Mouse (Mus musculus) layer of hippocampus, postnatal 36 days (tissue): ENCODE measurements around the gene Ildr2. TPM values are rescaled to one million over a fixed set of nuclear protein-coding genes. Genes with fewer than 3 reads are reported as not detected.

ENCODE experiments used
- DNase-seq, 2 experiments: peaks; one replicate each; pipeline ENCODE4 v3.0.0; 2022
- total RNA-seq, 2 experiments: library from RNA; stranded (reverse); gene quantifications; 2 replicates each; pipeline ENCODE4 v1.2.3; 2021

The Ildr2 gene
- total RNA-seq, 2 experiments from 2014 or later = 66.1 to 69.9 TPM

- DNase-seq = no peak
These were observed 30.5 kb downstream of the Ildr2 start for GRCm38 (mm10) chr1:166284390-166284789.

- no peak for DNase-seq
These were observed 32.3 kb downstream of the Ildr2 start for GRCm38 (mm10) chr1:166286231-166286630.

- DNase-seq = no peak
These were observed 36.6 kb downstream of the Ildr2 start for GRCm38 (mm10) chr1:166290562-166290961.

- no peak for DNase-seq
These were observed 39.1 kb downstream of the Ildr2 start for GRCm38 (mm10) chr1:166293086-166293485.

- DNase-seq = no peak
These were observed 41.6 kb downstream of the Ildr2 start for GRCm38 (mm10) chr1:166295548-166295947.

- DNase-seq = no peak
These were observed 42.4 kb downstream of the Ildr2 start for GRCm38 (mm10) chr1:166296371-166296770.

- no peak for DNase-seq
These were observed 43.0 kb downstream of the Ildr2 start for GRCm38 (mm10) chr1:166296971-166297370.

GRCm38 (mm10) chr1:166297499-166298111, 43.7 kb downstream of the Ildr2 start:
- no peak for DNase-seq

- no peak for DNase-seq
These were observed 44.9 kb downstream of the Ildr2 start for GRCm38 (mm10) chr1:166298884-166299283.

- no peak for DNase-seq
These were observed 45.9 kb downstream of the Ildr2 start for GRCm38 (mm10) chr1:166299821-166300220.

- no peak for DNase-seq
These were observed 46.6 kb downstream of the Ildr2 start for GRCm38 (mm10) chr1:166300526-166300925.

GRCm38 (mm10) chr1:166304352-166305240, 50.7 kb downstream of the Ildr2 start:
- no peak for DNase-seq

- DNase-seq = no peak
These were observed 54.5 kb downstream of the Ildr2 start for GRCm38 (mm10) chr1:166308471-166308850.

- no peak for DNase-seq
These were observed 55.1 kb downstream of the Ildr2 start for GRCm38 (mm10) chr1:166308851-166309715.

- no peak for DNase-seq
These were observed 57.2 kb downstream of the Ildr2 start for GRCm38 (mm10) chr1:166311151-166311550.

- no peak for DNase-seq
These were observed 59.7 kb downstream of the Ildr2 start for GRCm38 (mm10) chr1:166313637-166314036.

GRCm38 (mm10) chr1:166315706-166316105, 61.8 kb downstream of the Ildr2 start:
- DNase-seq = no peak

GRCm38 (mm10) chr1:166319132-166319698, 65.3 kb downstream of the Ildr2 start:
- DNase-seq = no peak

- no peak for DNase-seq
These were observed 72.5 kb downstream of the Ildr2 start for GRCm38 (mm10) chr1:166326421-166326820.

GRCm38 (mm10) chr1:166330752-166331151, 76.8 kb downstream of the Ildr2 start:
- DNase-seq = peak in 1 of 2 experiments; percentile 16

GRCm38 (mm10) chr1:166339110-166339509, 85.2 kb downstream of the Ildr2 start:
- DNase-seq = peak in 1 of 2 experiments; percentile 23

- no peak for DNase-seq
These were observed 88.1 kb downstream of the Ildr2 start for GRCm38 (mm10) chr1:166342060-166342459.
